Mouse (Mus musculus): ENCODE measurements around the gene C4b.

DNA sequence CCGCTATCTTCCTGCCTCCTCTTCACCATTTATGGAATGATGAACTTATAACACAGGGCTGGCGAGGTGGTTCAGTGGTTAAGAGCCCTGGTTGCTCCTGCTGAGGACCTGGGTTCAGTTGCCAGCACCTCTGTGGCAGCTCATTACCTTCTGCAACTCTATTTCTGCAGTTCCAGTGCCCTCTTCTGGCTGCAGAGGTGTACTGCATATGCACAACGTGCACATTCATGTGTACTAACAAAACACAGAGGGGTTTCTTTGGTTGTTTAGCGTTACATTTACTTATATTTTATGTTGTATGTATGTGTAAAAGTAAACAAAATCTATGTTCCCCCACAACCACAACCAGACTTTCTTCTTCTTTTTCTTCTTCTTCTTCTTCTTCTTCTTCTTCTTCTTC, 20.6 kb downstream of the C4b start:
- TF ChIP-seq POLR2A (IDR thresholded peaks at IDR 0.05; ENCODE audit: borderline replicate concordance, extremely low read depth, low read depth, low read length) (no peak), CTCF (IDR thresholded peaks at IDR 0.05; ENCODE audit: insufficient read depth, low read length) (no peak)
